Mouse (Mus musculus) intestine, embryonic 14.5 days (tissue): ENCODE measurements at regions not wholly inside any gene's neighbourhood (a gene's known extent, or its start where the extent isn't known, plus 50 kb on each side); places are given as distances from the start of the nearest gene placed in this dataset.
"Not testable (repeated sequence)": the region's sequence is repeated elsewhere in the genome, so short reads cannot be mapped to it uniquely, and the experiment has no call there.

Source experiments
- ATAC-seq: fragments of 200-750 bp; cut with Nextera tagmentation; replicated peaks from 2 replicates; pipeline ENCODE4 v1.8.0; 2017; ENCODE audit warnings: low read depth, moderate number of reproducible peaks, moderate TSS enrichment, moderate library complexity; ENCODE audit not compliant: low FRiP score, low TSS enrichment
- DNase-seq: peaks from one replicate; pipeline ENCODE4 v3.0.0-alpha.2; 2018; ENCODE audit warnings: low spot score
- H3K27ac ChIP-seq: fragments of 300-500 bp; sonication (generic); 2 replicates; pipeline ENCODE4 v1.5.1; 2014; ENCODE audit warnings: low read depth, mild to moderate bottlenecking, control low read depth
- H3K27me3 ChIP-seq: fragments of 300-500 bp; sonication (generic); replicated peaks from 2 replicates; pipeline ENCODE4 v1.6.1; 2014; ENCODE audit warnings: low read length, control low read depth; ENCODE audit not compliant: control insufficient read depth, insufficient read depth
- H3K36me3 ChIP-seq: fragments of 300-500 bp; sonication (generic); 2 replicates; pipeline ENCODE4 v1.6.1; 2014; ENCODE audit warnings: low read length, control low read depth; ENCODE audit not compliant: control insufficient read depth, insufficient read depth
- H3K4me1 ChIP-seq: fragments of 300-500 bp; sonication (generic); replicated peaks from 2 replicates; pipeline ENCODE4 v1.6.1; 2014; ENCODE audit warnings: low read length, control low read depth, mixed read lengths; ENCODE audit not compliant: control insufficient read depth, insufficient read depth
- H3K4me2 ChIP-seq: fragments of 300-500 bp; sonication (generic); 2 replicates; pipeline ENCODE4 v1.6.1; 2014; ENCODE audit warnings: low read length
- H3K4me3 ChIP-seq: fragments of 300-500 bp; sonication (generic); 2 replicates; pipeline ENCODE4 v1.5.1; 2014; ENCODE audit warnings: low read depth, low read length, control low read depth, mixed read lengths
- H3K9ac ChIP-seq: fragments of 300-500 bp; sonication (generic); 2 replicates; pipeline ENCODE4 v1.6.1; 2014; ENCODE audit warnings: mild to moderate bottlenecking, low read length
- H3K9me3 ChIP-seq: fragments of 300-500 bp; sonication (generic); 2 replicates; pipeline ENCODE4 v1.6.1; 2016; ENCODE audit warnings: low read length, control low read depth; ENCODE audit not compliant: control insufficient read depth
- WGBS: fragments of 180-500 bp; shearing (Covaris S2); extraction: QIAGEN DNeasy Blood & Tissue Kit; methylation state at CpG from one replicate; pipeline ENCODE4 v1.1.7; 2014; 5-methylcytosine and 5-hydroxymethylcytosine counted together

- Histone ChIP-seq H3K9me3 (peaks cover 4% of the 10 kb centered on the region; the same call in 1 of the 2 replicates), H3K4me3 (no peak overlapping the region), H3K27ac (no peak overlapping the region), H3K4me1 (no peaks in the 10 kb centered on the region), H3K27me3 (no peaks in the 10 kb centered on the region), H3K9ac (no peak overlapping the region), H3K4me2 (no peak overlapping the region), H3K36me3 (no peaks in the 10 kb centered on the region)
- DNase-seq = peak; percentile 93
- WGBS = 44% methylated on average over 9 of the region's 9 CpGs
- no peak for ATAC-seq
Measured at GRCm38 (mm10) chr10:69005199-69005872, 145.9 kb upstream of the Rhobtb1 start.

- ATAC-seq, H3K4me3 ChIP-seq, H3K27ac ChIP-seq, DNase-seq, H3K27me3 ChIP-seq, H3K4me1 ChIP-seq, H3K9me3 ChIP-seq, H3K9ac ChIP-seq, H3K4me2 ChIP-seq, H3K36me3 ChIP-seq: not testable (repeated sequence)
- WGBS = 92% methylated on average over 8 of the region's 8 CpGs
Measured at GRCm38 (mm10) chr10:69008679-69009078, 142.6 kb upstream of the Rhobtb1 start.

GRCm38 (mm10) chr10:69020811-69021743 is 130.2 kb upstream of the Rhobtb1 start:
- no peak overlapping the region for H3K9ac ChIP-seq
- no peaks in the 10 kb centered on the region for H3K9me3 ChIP-seq
- H3K36me3 ChIP-seq = no peaks in the 10 kb centered on the region
- no peak overlapping the region for H3K4me3 ChIP-seq
- 81% methylated on average over 30 of the region's 30 CpGs for WGBS
- no peaks in the 10 kb centered on the region for H3K27me3 ChIP-seq
- DNase-seq (no peak), ATAC-seq (no peak)
- no peak overlapping the region for H3K27ac ChIP-seq
- no peaks in the 10 kb centered on the region for H3K4me1 ChIP-seq
- no peak overlapping the region for H3K4me2 ChIP-seq

GRCm38 (mm10) chr10:69033410-69033809 is 117.8 kb upstream of the Rhobtb1 start:
- 78% methylated on average over 9 of the region's 9 CpGs for WGBS
- Histone ChIP-seq H3K27ac (no peak overlapping the region), H3K9me3 (no peaks in the 10 kb centered on the region), H3K4me1 (no peaks in the 10 kb centered on the region), H3K4me2 (no peak overlapping the region), H3K27me3 (no peaks in the 10 kb centered on the region), H3K4me3 (no peak overlapping the region), H3K36me3 (no peaks in the 10 kb centered on the region), H3K9ac (no peak overlapping the region)
- no peak for ATAC-seq
- no peak for DNase-seq

- no peaks in the 10 kb centered on the region for H3K36me3 ChIP-seq
- no peak overlapping the region for H3K27ac ChIP-seq
- DNase-seq (no peak), ATAC-seq (no peak)
- 47% methylated on average over 2 of the region's 2 CpGs for WGBS
- H3K9me3 ChIP-seq = no peaks in the 10 kb centered on the region
- H3K9ac ChIP-seq = no peak overlapping the region
- H3K4me2 ChIP-seq = no peak overlapping the region
- no peaks in the 10 kb centered on the region for H3K27me3 ChIP-seq
- no peaks in the 10 kb centered on the region for H3K4me1 ChIP-seq
- H3K4me3 ChIP-seq = no peak overlapping the region
Measured at GRCm38 (mm10) chr10:69034390-69035120, 116.7 kb upstream of the Rhobtb1 start.

- H3K27ac ChIP-seq, H3K4me2 ChIP-seq, H3K9ac ChIP-seq, DNase-seq, ATAC-seq, H3K9me3 ChIP-seq, H3K36me3 ChIP-seq, H3K4me3 ChIP-seq, H3K27me3 ChIP-seq, H3K4me1 ChIP-seq: not testable (repeated sequence)
- WGBS = 79% methylated on average over 4 of the region's 4 CpGs
Measured at GRCm38 (mm10) chr10:69035536-69035935, 115.7 kb upstream of the Rhobtb1 start.

- Histone ChIP-seq H3K4me2 (no peak overlapping the region), H3K4me3 (no peak overlapping the region), H3K9me3 (no peaks in the 10 kb centered on the region), H3K4me1 (no peaks in the 10 kb centered on the region), H3K36me3 (no peaks in the 10 kb centered on the region), H3K27ac (no peak overlapping the region), H3K9ac (no peak overlapping the region), H3K27me3 (no peaks in the 10 kb centered on the region)
- no peak for ATAC-seq
- no peak for DNase-seq
- 88% methylated on average over 2 of the region's 2 CpGs for WGBS
Measured at GRCm38 (mm10) chr10:69036096-69036495, 115.1 kb upstream of the Rhobtb1 start.

GRCm38 (mm10) chr10:69044171-69044651 is 107.0 kb upstream of the Rhobtb1 start:
- Histone ChIP-seq H3K9ac (no peak overlapping the region), H3K27ac (peak overlapping the region; percentile 22; the same call in 1 of the 2 replicates)

More at GRCm38 (mm10) chr10:69044171-69044651, 107.0 kb upstream of the Rhobtb1 start:
- Histone ChIP-seq H3K9me3 (no peaks in the 10 kb centered on the region), H3K4me2 (no peak overlapping the region), H3K27me3 (no peaks in the 10 kb centered on the region), H3K36me3 (no peaks in the 10 kb centered on the region), H3K4me1 (peaks cover 22% of the 10 kb centered on the region; the same call in 1 of the 2 replicates), H3K4me3 (no peak overlapping the region)
- DNase-seq (peak; percentile 51), ATAC-seq (no peak)
- WGBS = 33% methylated on average over 12 of the region's 12 CpGs
